Mouse (Mus musculus): ENCODE measurements around the gene Pld4.

Pld4 gene

DNA sequence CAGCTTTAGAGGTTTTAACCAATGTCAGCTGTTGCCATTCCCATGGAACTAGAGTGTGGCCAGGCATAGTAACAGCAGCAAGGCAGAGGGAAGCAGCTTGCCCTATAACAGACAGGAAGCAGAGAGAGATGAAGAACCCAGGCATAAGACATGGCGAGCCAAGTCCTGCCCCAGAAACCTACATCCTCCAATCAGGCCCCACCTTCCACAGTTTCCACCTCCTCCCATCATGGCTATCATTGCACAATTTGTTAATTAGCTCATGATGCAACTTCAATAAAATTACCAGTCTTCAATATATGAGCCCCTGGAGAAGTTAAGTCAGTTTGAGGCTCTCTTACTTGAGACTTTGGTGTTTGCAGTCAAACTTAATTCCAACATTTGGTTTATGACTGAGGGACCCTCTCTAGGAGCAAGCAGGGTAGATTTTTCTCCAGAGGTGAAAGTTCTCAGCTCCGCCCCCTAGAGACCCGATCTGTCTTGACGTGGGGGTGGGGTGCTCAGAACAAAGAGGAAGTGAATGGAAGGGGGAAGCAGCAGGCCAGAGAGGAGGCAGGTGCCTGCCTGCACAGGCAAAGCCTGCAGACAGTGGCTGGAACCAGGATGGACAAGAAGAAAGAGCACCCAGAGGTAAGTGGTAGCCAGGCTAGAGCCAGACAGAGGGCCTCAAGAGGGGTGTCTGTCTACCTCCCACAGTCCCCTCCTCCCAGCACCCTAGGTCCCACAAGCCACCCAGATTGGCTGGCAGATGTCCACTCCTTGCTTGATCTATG is at the start of gene Pld4:
Gene Pld4 (plus strand): TSS at position 502 of the 773 bp plus-strand sequence.
- no peak for TF ChIP-seq GATA4 (IDR thresholded peaks at IDR 0.05; ENCODE audit: insufficient replicate concordance, low read length)

DNA sequence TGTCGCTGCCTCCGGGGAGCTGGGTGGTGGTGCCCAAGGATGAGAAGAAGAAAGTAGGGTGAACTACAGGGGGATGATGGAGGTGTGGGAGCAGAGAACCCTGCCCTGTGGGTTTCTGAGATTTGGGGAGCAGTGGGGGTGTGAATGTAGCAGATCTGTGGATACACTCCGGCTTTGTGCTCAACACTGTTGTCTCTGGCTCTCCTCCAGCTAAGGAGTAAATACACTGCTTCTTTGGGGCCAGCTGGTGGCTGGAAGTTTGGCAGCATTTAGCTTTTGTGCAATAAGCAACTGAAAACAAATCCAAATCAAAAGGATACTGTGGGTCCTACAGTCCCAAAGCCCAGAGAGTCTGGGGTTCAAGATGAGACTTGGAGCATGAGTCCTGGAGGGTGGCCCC is 46.5 kb upstream of the Pld4 start:
- TF ChIP-seq GATA4 (IDR thresholded peaks at IDR 0.05; ENCODE audit: insufficient replicate concordance, low read length): no peak

DNA sequence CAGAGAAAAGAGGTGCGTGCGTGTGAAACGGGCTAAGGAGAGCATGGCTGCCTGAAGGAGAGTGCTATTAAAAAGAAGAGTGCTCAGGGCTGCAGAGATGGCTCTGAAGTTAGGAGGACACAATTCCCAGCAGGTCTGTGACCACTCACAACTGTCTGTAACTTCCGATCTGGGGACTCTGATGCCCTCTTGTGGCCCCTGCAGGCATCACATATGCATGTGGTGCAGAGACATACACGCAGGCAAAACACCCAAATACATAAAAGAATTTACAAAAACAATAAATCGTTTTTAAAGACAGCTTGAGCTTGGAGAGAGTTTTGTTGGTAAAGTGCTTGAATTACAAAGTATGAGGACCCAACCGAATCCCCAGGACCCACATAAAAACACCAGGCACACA is 43.3 kb upstream of the Pld4 start:
- TF ChIP-seq GATA4 (IDR thresholded peaks at IDR 0.05; ENCODE audit: insufficient replicate concordance, low read length): no peak

DNA sequence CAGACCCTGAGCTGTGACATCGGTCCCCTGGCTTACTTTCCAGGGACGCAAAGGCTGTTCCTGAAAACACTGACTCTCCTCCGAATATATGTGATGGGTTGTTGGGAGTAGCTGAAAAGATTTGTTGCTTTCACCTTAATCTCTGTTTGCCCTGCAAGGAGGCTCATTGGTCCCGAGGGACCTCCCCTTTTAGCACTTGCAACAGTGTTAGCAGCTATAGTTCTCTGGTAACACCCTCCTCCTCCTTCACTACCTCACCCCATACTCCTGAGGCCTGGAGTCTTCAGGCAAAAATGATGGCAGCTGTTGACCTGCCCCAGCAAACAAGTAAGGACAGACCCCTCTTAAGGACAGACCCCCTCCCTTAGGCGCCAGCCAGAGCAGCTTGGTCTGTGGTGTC is 41.5 kb upstream of the Pld4 start:
- TF ChIP-seq GATA4 (IDR thresholded peaks at IDR 0.05; ENCODE audit: insufficient replicate concordance, low read length): no peak

DNA sequence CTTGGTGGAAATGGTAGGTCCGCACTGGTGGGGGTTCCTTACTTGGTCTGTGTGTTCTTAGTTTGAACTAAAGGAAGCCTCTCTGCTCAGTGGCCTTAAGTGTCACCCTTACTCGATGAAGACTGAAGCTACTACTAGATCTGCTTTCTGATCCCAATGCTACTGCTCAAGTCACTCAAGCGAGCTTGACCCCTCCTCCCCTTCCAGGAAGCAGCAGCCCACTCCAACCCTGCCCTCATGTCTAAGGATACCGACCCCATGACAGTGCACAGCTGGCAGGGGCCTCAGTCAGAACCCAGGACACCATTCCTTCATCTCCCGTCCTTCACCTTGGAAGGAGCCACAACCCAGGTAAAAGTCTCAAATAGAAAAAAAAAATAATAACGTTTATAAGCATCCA is 40.2 kb upstream of the Pld4 start, which contains the start of gene Cep170b:
Gene Cep170b (plus strand): TSS at position 240 of the 400 bp plus-strand sequence.
- TF ChIP-seq GATA4 (IDR thresholded peaks at IDR 0.05; ENCODE audit: insufficient replicate concordance, low read length): no peak

DNA sequence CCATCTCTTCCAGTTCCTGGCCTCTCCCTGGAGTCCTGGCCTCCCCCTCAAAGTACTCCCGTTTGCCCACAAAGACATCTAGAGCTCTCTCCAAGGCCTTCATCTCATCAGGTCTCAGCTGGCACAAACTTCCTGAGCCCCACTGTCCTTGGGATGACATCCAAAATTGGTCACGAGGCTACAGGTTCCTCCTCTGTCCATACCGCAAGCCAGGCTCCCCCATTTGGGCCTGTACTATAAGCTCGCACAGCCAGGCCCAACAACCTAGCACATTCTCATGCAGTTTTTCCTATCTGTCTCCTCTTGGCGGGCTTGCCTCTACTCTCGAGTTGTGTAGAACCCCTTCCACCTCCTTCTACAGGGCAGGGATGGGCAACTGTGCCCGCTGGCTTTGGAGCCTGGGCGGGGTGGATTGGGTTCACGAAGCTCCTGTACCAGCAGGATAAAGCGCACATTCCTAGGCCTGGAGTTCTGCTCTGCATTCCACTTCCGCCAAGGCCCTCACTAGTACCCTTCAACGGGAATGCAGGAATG is 39.5 kb upstream of the Pld4 start:
- TF ChIP-seq GATA4 (IDR thresholded peaks at IDR 0.05; ENCODE audit: insufficient replicate concordance, low read length): no peak

DNA sequence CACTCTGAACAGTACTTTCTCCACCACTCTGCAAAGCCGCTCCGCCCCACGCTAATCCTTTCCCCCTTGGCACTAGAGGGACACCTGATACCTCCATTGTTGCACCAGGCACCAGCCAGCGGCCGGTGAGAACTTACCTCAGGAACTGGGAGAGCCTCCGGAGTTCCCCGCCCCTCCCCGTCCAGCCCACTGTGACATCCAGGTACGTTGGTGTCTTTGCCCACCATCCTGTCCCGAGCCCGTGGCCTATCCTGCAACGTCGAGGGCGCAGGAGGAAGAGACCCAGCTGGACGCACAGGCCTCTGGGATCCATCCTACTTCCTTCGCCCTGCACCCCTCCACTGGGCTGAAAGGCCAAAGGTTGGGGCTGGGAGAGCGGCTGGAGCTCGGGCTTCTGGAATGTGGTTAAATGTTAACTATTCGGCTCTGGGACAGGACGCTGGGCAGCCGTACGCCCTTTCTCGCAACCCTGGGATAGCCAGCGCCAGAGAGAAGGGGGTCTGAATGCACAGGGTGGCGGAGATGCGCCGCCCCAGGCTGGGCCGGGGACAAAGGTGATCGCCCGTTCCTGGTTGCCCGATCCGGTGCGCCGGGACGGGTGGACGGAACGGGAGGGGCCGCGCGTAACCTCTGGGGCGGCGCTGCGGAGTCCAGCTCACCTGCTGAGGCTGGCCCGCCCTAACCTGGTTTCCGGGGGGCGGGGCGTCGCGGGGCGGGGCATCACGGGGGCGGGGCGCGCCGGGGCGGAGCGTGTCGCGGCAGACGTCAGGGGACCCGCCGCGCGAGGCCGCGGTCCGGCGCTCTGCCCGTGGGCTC is 38.8 kb upstream of the Pld4 start:
- no peak for TF ChIP-seq GATA4 (IDR thresholded peaks at IDR 0.05; ENCODE audit: insufficient replicate concordance, low read length)

DNA sequence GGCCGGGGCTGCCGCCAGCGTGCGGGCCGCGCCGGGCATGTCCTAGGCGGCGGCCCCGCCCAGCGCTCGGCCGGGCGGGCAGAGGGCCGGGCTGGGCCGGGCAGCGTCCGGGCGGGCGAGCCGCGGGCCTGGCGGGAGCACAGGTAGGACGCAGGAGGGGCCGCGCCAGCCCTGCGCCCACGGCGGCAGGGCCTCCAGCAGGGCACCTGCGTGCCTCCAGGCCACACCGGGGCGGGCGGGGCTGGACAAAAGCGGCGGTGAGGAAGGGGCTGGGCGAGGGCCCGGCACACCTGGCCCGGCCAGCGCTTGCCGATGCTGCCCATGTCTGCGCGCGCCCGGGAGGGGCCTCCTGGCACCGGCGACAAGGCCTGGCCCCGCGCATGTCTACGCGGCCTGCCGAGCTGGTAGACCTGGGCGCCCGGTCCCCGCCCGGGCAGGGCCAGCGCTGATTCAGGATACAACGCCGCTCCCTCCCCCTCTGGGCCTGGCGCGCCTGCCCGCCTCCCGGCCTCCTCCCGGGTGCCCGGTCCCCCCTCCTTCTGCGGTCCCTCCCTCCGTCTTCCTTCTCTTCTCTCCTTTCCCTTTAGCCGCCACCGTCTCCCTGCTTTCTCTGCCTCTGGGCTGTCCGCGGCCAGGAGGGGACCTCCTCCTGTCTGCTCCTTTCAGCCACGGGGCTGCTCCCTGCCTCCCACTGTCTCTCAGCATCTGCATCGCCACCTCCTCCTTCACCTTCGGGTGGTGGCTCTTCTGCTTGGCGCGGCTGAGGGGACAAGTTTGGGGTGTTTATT is 38.0 kb upstream of the Pld4 start:
- TF ChIP-seq GATA4 (IDR thresholded peaks at IDR 0.05; ENCODE audit: insufficient replicate concordance, low read length): no peak

DNA sequence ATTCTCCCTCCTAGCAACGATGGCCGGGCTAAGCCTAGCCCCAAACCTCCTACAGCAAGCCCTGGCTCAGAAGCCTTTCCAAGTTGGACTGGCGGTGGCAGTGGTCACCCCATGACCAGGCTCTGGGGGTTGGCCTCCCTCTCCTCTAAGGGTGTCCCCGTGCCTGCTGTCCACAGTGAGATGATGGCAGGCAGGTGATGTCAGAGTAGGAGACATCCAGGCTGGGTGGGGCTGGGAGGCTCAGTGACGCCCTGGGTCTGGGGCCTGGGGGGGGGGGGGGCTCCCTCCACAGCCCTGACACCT is 37.5 kb upstream of the Pld4 start:
- TF ChIP-seq GATA4 (IDR thresholded peaks at IDR 0.05; ENCODE audit: insufficient replicate concordance, low read length): no peak

DNA sequence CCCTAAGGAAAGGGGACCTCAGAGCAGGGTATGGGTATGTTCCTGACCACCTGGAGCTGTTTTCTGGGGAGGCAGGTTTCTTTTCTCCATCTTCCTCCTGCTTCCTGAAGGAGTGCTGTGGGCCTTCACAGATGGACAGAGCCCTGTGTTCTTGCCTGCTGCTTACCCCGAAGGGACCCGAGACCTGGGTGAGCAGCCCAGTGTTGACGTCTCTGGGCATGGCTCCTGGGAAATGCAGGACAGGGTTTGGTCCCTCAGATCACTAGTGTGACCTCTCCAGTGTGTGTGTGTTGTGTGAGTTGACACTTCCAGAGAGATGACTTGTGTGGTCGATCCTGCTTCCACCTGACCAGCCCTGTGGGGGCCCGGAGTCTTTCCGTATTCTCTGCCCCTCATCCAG is 37.0 kb upstream of the Pld4 start:
- TF ChIP-seq GATA4 (IDR thresholded peaks at IDR 0.05; ENCODE audit: insufficient replicate concordance, low read length): no peak

DNA sequence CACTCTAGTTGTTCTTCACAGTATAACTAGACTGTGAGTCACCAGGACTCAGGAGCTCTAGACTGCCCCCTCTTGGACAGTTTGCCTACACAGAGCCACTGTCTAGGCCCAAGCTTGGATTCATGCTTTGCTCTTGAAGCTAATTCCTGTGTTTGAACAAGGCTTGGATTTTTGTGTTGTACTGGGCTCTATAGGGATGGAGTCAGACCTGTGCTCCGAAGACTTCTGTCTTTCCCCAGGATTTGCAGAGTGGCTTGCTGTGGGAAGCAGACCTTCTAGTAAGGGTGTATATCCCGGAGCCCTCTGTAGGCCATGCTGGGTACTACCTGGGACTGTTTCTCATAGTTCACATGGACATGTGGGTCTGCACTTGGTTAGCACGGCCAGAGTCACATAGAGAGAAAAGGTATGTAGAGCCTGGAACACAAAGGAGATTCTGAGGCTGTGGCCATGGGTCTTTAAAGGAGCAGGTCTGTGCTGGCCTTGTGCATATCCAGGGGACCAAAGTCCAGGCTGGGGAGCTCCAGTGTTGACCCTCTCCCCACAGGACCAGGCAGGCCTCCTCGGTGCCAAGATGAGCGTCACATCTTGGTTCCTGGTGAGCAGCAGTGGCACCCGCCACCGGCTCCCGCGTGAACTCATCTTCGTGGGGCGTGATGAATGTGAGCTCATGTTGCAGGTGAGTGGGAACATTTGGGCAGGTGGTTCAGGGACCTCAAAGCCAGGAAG is 36.2 kb upstream of the Pld4 start:
- TF ChIP-seq GATA4 (IDR thresholded peaks at IDR 0.05; ENCODE audit: insufficient replicate concordance, low read length): no peak

DNA sequence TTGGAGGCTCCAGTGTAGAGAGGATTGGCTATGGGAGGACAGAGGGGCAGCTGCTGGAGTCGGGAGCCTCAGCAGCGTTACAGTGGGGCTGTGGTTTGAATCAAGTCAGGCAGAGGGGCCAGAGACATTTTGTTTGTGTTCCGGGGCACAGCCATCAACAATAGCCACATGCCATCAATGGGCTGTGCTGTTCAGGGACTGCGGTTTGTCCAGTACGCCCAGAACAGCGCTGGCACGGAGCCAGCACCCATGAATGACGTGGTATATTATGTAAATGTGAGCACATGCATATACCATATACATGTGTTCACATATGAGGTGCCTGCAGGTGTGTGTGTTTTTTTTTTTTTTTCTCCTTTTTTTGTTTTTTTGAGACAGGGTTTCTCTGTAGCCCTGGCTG is 32.7 kb upstream of the Pld4 start:
- no peak for TF ChIP-seq GATA4 (IDR thresholded peaks at IDR 0.05; ENCODE audit: insufficient replicate concordance, low read length)

DNA sequence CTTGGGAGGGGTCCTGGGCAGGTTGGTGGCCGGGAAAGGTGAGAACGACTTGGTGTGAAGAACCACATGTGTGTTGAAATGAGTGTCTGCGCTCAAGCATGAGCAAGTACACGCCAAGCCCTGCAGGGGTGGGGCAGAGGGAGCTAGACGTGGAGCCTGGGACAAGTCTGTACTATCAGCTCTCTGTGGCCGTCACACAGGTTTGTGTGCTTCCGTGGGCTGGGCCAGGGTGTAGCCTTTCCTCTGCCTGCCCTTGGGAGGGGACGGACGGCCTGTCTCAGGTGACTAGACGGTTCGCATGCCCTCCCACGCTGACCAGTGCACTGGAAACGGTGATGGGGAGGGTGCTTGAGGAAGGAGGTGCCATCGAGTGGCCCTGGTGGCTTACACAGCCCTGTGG is 29.6 kb upstream of the Pld4 start:
- TF ChIP-seq GATA4 (IDR thresholded peaks at IDR 0.05; ENCODE audit: insufficient replicate concordance, low read length): no peak

DNA sequence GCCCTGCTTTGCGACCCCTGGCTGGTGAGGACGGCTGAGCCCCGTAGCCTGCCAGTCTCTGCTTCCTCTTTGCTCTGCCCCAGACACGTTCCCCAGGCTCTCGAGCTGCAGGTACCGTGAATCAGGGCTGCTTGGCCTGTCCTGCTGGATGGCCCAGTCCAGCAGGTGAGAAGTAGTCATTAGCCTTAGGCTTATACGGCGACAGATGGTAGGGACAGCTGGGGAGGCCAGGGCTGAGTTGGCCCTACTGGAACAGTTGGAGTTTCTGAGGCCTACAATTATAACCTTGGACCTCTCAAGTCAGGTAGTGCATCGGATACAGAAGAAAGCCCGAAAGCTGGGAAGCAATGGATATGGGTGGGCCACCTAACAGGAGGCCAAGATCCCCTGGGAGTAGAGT is 27.9 kb upstream of the Pld4 start:
- no peak for TF ChIP-seq GATA4 (IDR thresholded peaks at IDR 0.05; ENCODE audit: insufficient replicate concordance, low read length)
